Mouse (Mus musculus) small intestine, adult 2 months (tissue): ENCODE measurements around the gene Tspan31. TPM values are rescaled to one million over a fixed set of nuclear protein-coding genes. Genes with fewer than 3 reads are reported as not detected.

Source experiments
- H3K27ac ChIP-seq: fragments of 200-500 bp; 2 replicates; pipeline ENCODE4 v1.5.1; 2012; ENCODE audit warnings: low read depth, low read length, control low read depth, inconsistent platforms; ENCODE audit not compliant: insufficient read depth
- H3K27me3 ChIP-seq: fragments of 200-500 bp; 2 replicates; pipeline ENCODE4 v1.6.1; 2012; ENCODE audit warnings: mild to moderate bottlenecking, moderate library complexity, low read length, inconsistent platforms; ENCODE audit not compliant: control insufficient read depth, insufficient read depth
- H3K36me3 ChIP-seq: fragments of 200-500 bp; 2 replicates; pipeline ENCODE4 v1.6.1; 2012; ENCODE audit warnings: mild to moderate bottlenecking, low read length, control low read depth, inconsistent platforms; ENCODE audit not compliant: control insufficient read depth, insufficient read depth
- H3K4me1 ChIP-seq: fragments of 200-500 bp; 2 replicates; pipeline ENCODE4 v1.6.1; 2012; ENCODE audit warnings: low read length, inconsistent platforms, mixed read lengths; ENCODE audit not compliant: control insufficient read depth, insufficient read depth, insufficient read length
- H3K4me3 ChIP-seq: fragments of 200-500 bp; 2 replicates; pipeline ENCODE4 v1.5.1; 2012; ENCODE audit warnings: low read depth, mild to moderate bottlenecking, control low read depth, inconsistent platforms, low read length, moderate library complexity
- CTCF ChIP-seq: fragments of 200-500 bp; IDR thresholded peaks from 2 replicates; pipeline ENCODE4 v1.5.1; 2012; ENCODE audit warnings: low read depth, mild to moderate bottlenecking, control low read depth, inconsistent platforms, low read length, moderate library complexity, mixed read lengths; ENCODE audit not compliant: insufficient replicate concordance, insufficient read length; ENCODE audit errors: extremely low read depth
- POLR2A ChIP-seq: fragments of 200-500 bp; IDR thresholded peaks from 2 replicates; pipeline ENCODE4 v1.6.1; 2012; ENCODE audit warnings: low read depth, mild to moderate bottlenecking, control low read depth, inconsistent platforms, low read length, moderate library complexity
- WGBS: fragments of 180-500 bp; shearing (Covaris S2); methylation state at CpG from one replicate; pipeline ENCODE4 v1.1.7; 2018; 5-methylcytosine and 5-hydroxymethylcytosine counted together
- polyA plus RNA-seq: library from polyadenylated mRNA; depleted of rRNA; stranded (reverse); fragments of >200 nt; gene quantifications from 2 replicates; pipeline ENCODE4 v1.2.3, GENCODE M21; 2012

Tspan31 gene
- polyA plus RNA-seq, 1 experiment = 48.9 TPM

DNA sequence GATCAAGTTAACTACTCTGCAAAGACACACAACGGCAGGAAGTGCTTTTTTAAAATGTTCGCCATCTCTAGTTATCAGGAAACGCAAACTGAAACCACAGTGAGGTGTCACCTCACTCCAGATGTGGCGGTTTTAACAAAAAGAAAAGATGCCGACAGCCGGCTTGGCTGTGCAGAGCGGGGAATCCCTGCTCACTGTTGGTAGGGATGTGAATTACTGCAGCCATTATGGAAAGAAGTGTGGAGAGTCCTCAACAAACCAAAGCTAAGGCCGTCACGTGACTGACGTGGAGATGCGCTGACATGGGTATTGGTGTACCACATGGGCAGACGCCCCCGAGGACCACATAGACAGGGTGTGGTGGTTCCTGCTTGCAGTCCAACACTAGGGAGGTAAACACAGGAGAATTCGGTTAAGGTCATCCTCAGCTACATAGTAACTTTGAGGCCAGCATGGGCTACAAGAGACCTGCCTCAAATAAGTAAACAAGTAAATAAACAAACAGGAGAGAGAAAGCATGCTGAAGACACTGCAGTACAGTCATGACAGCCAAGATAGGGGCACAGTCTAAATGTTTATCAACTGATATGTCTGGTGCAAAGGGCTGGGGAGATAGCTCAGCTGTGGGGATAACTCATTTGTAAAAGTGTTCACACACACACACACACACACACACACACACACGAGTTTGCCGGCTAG, 37.6 kb upstream of the Tspan31 start:
- H3K27ac ChIP-seq = peak overlapping the region; percentile 23; the same call in 1 of the 2 replicates
- 82% methylated on average over 16 of the region's 16 CpGs for WGBS

DNA sequence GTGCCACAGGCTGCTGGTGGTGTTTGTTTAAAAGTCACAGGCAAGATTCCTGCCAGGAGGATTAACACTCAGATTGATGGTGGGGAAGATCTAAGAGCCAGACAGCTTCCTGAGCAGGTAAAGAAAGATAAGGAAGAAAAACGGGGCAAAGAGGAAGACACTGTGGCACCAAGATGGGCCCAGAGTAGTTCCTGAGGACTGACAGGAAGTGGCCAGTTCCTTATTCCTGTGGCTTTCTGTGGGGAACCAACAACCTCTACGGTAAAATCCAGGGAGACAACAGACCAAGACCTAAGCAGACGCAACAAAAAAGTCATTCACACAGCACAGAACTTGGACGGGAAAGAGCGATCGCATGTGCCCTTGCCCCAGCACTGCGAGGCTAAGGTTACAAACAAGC, 33.6 kb upstream of the Tspan31 start:
- H3K27me3 ChIP-seq = no peaks in the 10 kb centered on the region
- H3K27ac ChIP-seq = no peak overlapping the region
- H3K4me3 ChIP-seq = no peak overlapping the region
- H3K36me3 ChIP-seq = peaks cover 26% of the 10 kb centered on the region
- WGBS = 68% methylated on average over 7 of the region's 7 CpGs
- TF ChIP-seq CTCF = no peak
- TF ChIP-seq POLR2A = no peak
- peaks cover 6% of the 10 kb centered on the region; the same call in 1 of the 2 replicates for H3K4me1 ChIP-seq

More for the DNA sequence above, 37.6 kb upstream of the Tspan31 start:
- TF ChIP-seq POLR2A (no peak), CTCF (no peak)
- H3K27me3 ChIP-seq = no peaks in the 10 kb centered on the region
- H3K36me3 ChIP-seq = peaks cover 13% of the 10 kb centered on the region
- H3K4me1 ChIP-seq = peaks cover 14% of the 10 kb centered on the region; the same call in 1 of the 2 replicates
- H3K4me3 ChIP-seq = no peak overlapping the region

DNA sequence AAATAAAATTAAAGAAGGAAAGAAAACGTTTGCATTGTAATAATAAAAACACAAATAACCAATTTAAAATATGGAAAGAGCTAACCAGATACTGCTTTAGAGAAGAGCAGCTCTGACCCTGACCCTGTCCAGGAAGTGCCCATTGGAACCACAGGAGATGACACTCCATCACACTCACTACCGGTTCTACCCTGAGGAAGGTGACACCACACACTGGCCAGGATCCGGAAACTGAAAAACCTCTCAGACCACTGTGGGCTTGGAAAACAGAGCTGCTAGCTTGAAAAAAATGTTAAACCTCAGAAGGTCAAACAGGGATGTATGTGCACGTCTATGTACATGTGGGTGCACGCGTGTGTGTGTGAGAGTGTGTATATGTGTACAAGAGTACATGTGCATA, 31.1 kb upstream of the Tspan31 start:
- peaks cover 42% of the 10 kb centered on the region for H3K36me3 ChIP-seq
- no peak overlapping the region for H3K27ac ChIP-seq
- no peak for TF ChIP-seq POLR2A
- no peak for TF ChIP-seq CTCF
- H3K4me1 ChIP-seq = no peaks in the 10 kb centered on the region
- WGBS = 80% methylated on average over 6 of the region's 6 CpGs
- no peaks in the 10 kb centered on the region for H3K27me3 ChIP-seq
- H3K4me3 ChIP-seq = no peak overlapping the region

DNA sequence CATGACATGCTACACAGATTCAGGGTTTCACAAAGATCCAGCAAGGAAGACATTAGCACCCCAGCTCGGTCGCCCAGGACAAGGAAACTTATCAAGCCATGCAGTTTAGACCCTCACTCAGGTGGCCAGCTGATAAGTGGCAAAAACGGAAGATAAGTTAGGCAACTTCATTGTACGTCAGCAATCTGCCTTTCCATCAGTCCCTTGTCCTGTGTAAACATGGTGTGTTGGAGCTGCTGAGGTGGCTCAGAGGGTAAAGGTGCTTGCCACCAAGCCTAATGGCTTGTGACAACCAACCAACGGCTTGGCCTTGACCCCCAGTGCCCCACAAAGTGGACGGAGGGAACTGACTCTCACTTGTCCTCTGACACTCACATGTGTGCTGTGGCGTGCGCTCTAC, 30.4 kb upstream of the Tspan31 start:
- 79% methylated on average over 8 of the region's 8 CpGs for WGBS
- H3K27me3 ChIP-seq = no peaks in the 10 kb centered on the region
- H3K36me3 ChIP-seq = peaks cover 45% of the 10 kb centered on the region

DNA sequence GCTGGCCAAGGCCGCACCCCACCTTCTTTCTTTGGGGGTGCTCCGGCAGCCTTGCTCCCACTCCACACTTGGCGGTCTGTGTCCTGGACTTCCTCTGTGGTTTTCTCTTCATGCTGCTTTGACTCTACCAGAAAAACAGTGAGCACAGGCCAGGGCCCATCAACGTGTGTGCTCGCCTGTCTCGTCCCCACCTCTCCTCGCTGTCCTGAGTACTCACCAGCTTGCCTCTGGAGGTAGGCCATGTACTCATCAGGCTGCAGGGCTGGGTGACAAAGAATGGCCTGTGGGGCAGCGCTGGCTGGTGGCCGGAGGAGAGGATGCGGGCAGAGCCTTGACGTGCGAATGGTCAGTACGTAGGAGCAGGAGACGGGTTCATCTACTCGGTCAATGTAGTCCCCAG, 29.8 kb upstream of the Tspan31 start:
- H3K27ac ChIP-seq = no peak overlapping the region
- H3K27me3 ChIP-seq = no peaks in the 10 kb centered on the region
- H3K4me3 ChIP-seq = no peak overlapping the region
- WGBS = 89% methylated on average over 15 of the region's 15 CpGs
- H3K4me1 ChIP-seq = no peaks in the 10 kb centered on the region
- H3K36me3 ChIP-seq = peaks cover 48% of the 10 kb centered on the region
- TF ChIP-seq CTCF (no peak), POLR2A (no peak)

More for the DNA sequence above, 30.4 kb upstream of the Tspan31 start:
- TF ChIP-seq POLR2A = no peak
- TF ChIP-seq CTCF = no peak
- no peak overlapping the region for H3K27ac ChIP-seq
- H3K4me3 ChIP-seq = no peak overlapping the region
- no peaks in the 10 kb centered on the region for H3K4me1 ChIP-seq

DNA sequence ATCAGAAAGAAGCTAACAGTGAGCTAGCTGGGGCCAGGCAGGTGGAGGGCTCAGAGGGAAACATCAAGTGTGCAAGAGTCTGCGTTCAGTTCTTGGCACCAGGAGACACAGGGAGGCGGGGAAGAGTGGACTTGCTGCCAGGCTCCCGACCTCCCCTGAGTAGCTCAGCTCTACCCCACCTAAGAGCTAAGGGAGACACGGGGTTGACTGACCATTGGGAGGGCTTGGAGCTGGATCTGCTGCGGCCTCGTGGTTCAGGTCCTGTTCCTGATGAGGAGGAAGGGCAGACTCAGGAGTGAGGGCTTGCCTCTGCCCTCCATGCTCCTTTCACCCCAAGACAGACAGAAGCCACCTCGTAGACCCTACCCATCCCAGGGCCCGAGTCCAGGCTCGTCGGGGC, 29.1 kb upstream of the Tspan31 start:
- Histone ChIP-seq H3K4me3 (no peak overlapping the region), H3K4me1 (no peaks in the 10 kb centered on the region), H3K27me3 (no peaks in the 10 kb centered on the region), H3K27ac (no peak overlapping the region), H3K36me3 (peaks cover 48% of the 10 kb centered on the region)
- TF ChIP-seq POLR2A (no peak), CTCF (no peak)
- WGBS = 87% methylated on average over 10 of the region's 10 CpGs

DNA sequence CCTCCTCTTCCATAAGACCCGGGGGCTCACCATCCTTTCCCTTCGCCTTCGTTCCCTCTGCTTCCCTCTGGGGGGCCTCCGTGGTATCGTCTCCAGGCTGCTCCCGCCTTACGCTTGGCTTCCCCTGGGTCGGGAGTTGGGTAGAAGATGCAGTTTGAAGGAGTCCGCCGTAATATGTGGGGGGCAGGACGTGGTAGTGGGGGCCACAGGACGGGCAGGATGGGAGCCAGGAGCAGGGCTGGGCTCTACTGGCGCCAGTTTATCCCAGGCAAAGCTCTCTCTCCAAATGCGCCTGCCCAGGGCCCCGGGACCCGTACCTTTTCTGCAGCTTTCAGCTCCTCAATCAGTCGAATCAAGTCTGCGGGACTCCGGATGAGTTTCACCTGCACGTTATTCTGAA, 28.4 kb upstream of the Tspan31 start:
- Histone ChIP-seq H3K36me3 (peaks cover 48% of the 10 kb centered on the region), H3K27ac (no peak overlapping the region), H3K4me1 (no peaks in the 10 kb centered on the region), H3K27me3 (no peaks in the 10 kb centered on the region), H3K4me3 (no peak overlapping the region)
- WGBS = 89% methylated on average over 20 of the region's 20 CpGs
- no peak for TF ChIP-seq CTCF
- no peak for TF ChIP-seq POLR2A
